Mouse (Mus musculus) Patski (cell line): ENCODE data around the gene Lgals12. TPM values are rescaled to one million over a fixed set of nuclear protein-coding genes. Genes with fewer than 3 reads are reported as not detected.

Experiments used
- ATAC-seq: fragments of 100-300 bp; one replicate; pipeline ENCODE4 v1.8.0; 2021
- CTCF ChIA-PET: fragments of 350-600 bp; sonication (Branson Sonifier 250); formaldehyde crosslinking; loops from one replicate; lab custom pipeline; 2022; ENCODE audit warnings: inconsistent platforms; lab: Charles Lee
- POLR2A ChIA-PET: fragments of 350-600 bp; sonication (Branson Sonifier 250); formaldehyde crosslinking; loops from one replicate; lab custom pipeline; 2022; ENCODE audit warnings: antibody characterized with exemption, inconsistent platforms; lab: Charles Lee
- DNase-seq: peaks from one replicate; pipeline ENCODE4 v3.0.0-alpha.2; 2011; ENCODE audit warnings: low read depth, low spot score
- H3K27me3 ChIP-seq: fragments of 371-371 bp; one replicate; pipeline ENCODE4 v1.5.1; 2021
- CTCF ChIP-seq: fragments of 100-300 bp; IDR thresholded peaks from one replicate; pipeline ENCODE4 v1.5.1; 2021
- in situ Hi-C: fragments of 300-500 bp; cut with MboI; formaldehyde crosslinking; loops from 3 replicates; pipeline ENCODE4 v1.11.1; 2018; ENCODE audit warnings: low pct_unique_long_range_greater_than_20kb, mixed read lengths
- polyA plus RNA-seq: library from polyadenylated mRNA; unstranded; gene quantifications from one replicate; pipeline ENCODE4 v1.2.3, GENCODE M21; 2021

Gene Lgals12
- polyA plus RNA-seq, 1 experiment from 2014 or later, result not detected

GRCm38 (mm10) chr19:7562601-7563129 lies 44.3 kb downstream of the Lgals12 start:
- no peak for DNase-seq
- H3K27me3 ChIP-seq, result no peaks in the 10 kb centered on the region
- CTCF ChIA-PET, result interaction anchor here (2.2 kb wide), 1 partner anchor 14 kb away, joined by 7 read pairs; no protein-coding TSS in a partner anchor
- ATAC-seq, result no peak
- POLR2A ChIA-PET, result no interaction called here
- TF ChIP-seq CTCF, result no peak
- in situ Hi-C loops, result no loop called here

- POLR2A ChIA-PET, result no interaction called here
- in situ Hi-C loops, result no loop called here
- ATAC-seq, result no peak
- CTCF ChIA-PET, result interaction anchor here (1.5 to 2.2 kb wide), 2 partner anchors 13 to 56 kb away, joined by 3 to 7 read pairs; no protein-coding TSS in a partner anchor
- TF ChIP-seq CTCF, result no peak
- no peak for DNase-seq
- no peaks in the 10 kb centered on the region for H3K27me3 ChIP-seq
Observed at GRCm38 (mm10) chr19:7561456-7561855, 45.5 kb downstream of the Lgals12 start.

- in situ Hi-C loops, result no loop called here
- TF ChIP-seq CTCF, result no peak
- POLR2A ChIA-PET, result no interaction called here
- no peak for ATAC-seq
- CTCF ChIA-PET, result no interaction called here
- H3K27me3 ChIP-seq, result no peaks in the 10 kb centered on the region
- no peak for DNase-seq
Observed at GRCm38 (mm10) chr19:7559986-7560385, 47.0 kb downstream of the Lgals12 start.

- ATAC-seq (no peak), DNase-seq (no peak)
- POLR2A ChIA-PET, result no interaction called here
- CTCF ChIA-PET, result interaction anchor here (0.8 to 3.4 kb wide), 4 partner anchors 11 to 43 kb away, joined by 3 to 10 read pairs (median 3); no protein-coding TSS in a partner anchor
- no peaks in the 10 kb centered on the region for H3K27me3 ChIP-seq
- no peak for TF ChIP-seq CTCF
- in situ Hi-C loops, result no loop called here
Observed at GRCm38 (mm10) chr19:7558675-7559074, 48.3 kb downstream of the Lgals12 start.

- H3K27me3 ChIP-seq, result no peaks in the 10 kb centered on the region
- no peak for DNase-seq
- CTCF ChIA-PET, result interaction anchor here (0.6 to 3.4 kb wide), 5 partner anchors 10 to 43 kb away, joined by 3 to 10 read pairs (median 3); no protein-coding TSS in a partner anchor
- POLR2A ChIA-PET, result interaction anchor here (1.4 to 1.5 kb wide), 2 partner anchors 11 to 32 kb away, joined by 3 to 4 read pairs; no protein-coding TSS in a partner anchor
- in situ Hi-C loops, result no loop called here
- ATAC-seq, result no peak
- no peak for TF ChIP-seq CTCF
Observed at GRCm38 (mm10) chr19:7557844-7558243, 49.1 kb downstream of the Lgals12 start.

GRCm38 (mm10) chr19:7557328-7557822 lies 49.6 kb downstream of the Lgals12 start, which contains the start of gene Pla2g16:
Gene Pla2g16 (plus strand): TSS chr19:7557459.
- in situ Hi-C loops, result no loop called here
- no peaks in the 10 kb centered on the region for H3K27me3 ChIP-seq
- CTCF ChIA-PET, result interaction anchor here (0.6 to 3.4 kb wide), 3 partner anchors 12 to 38 kb away, joined by 3 to 10 read pairs (median 3); no protein-coding TSS in a partner anchor
- peak; percentile 98 for ATAC-seq
- TF ChIP-seq CTCF, result no peak
- POLR2A ChIA-PET, result interaction anchor here (1.4 to 1.5 kb wide), 2 partner anchors 12 to 33 kb away, joined by 3 to 4 read pairs; no protein-coding TSS in a partner anchor
- no peak for DNase-seq

GRCm38 (mm10) chr19:7556641-7557040 lies 50.4 kb downstream of the Lgals12 start:
- in situ Hi-C loops, result no loop called here

GRCm38 (mm10) chr19:7554881-7555280 lies 52.1 kb downstream of the Lgals12 start:
- ATAC-seq (no peak), DNase-seq (no peak)
- H3K27me3 ChIP-seq, result no peaks in the 10 kb centered on the region
- TF ChIP-seq CTCF, result no peak
- in situ Hi-C loops, result no loop called here
- ChIA-PET CTCF (interaction anchor here (1.0 kb wide), 1 partner anchor 14 kb away, joined by 3 read pairs; no protein-coding TSS in a partner anchor), POLR2A (no interaction called here)

More at GRCm38 (mm10) chr19:7556641-7557040, 50.4 kb downstream of the Lgals12 start:
- CTCF ChIA-PET, result interaction anchor here (0.7 to 3.4 kb wide), 4 partner anchors 9 to 39 kb away, joined by 3 to 10 read pairs (median 3); no protein-coding TSS in a partner anchor
- no peak for TF ChIP-seq CTCF
- DNase-seq (no peak), ATAC-seq (no peak)
- H3K27me3 ChIP-seq, result no peaks in the 10 kb centered on the region
- POLR2A ChIA-PET, result interaction anchor here (1.4 kb wide), 1 partner anchor 12 kb away, joined by 3 read pairs; no protein-coding TSS in a partner anchor

GRCm38 (mm10) chr19:7553441-7553840 lies 53.6 kb downstream of the Lgals12 start:
- POLR2A ChIA-PET, result no interaction called here

GRCm38 (mm10) chr19:7552301-7552673 lies 54.7 kb downstream of the Lgals12 start:
- DNase-seq (no peak), ATAC-seq (no peak)
- in situ Hi-C loops, result no loop called here

More at GRCm38 (mm10) chr19:7553441-7553840, 53.6 kb downstream of the Lgals12 start:
- no peaks in the 10 kb centered on the region for H3K27me3 ChIP-seq
- in situ Hi-C loops, result no loop called here
- TF ChIP-seq CTCF, result no peak
- DNase-seq, result no peak
- CTCF ChIA-PET, result interaction anchor here (1.2 kb wide), 1 partner anchor 22 kb away, joined by 4 read pairs; no protein-coding TSS in a partner anchor
- no peak for ATAC-seq

More at GRCm38 (mm10) chr19:7552301-7552673, 54.7 kb downstream of the Lgals12 start:
- TF ChIP-seq CTCF, result no peak
- no peaks in the 10 kb centered on the region for H3K27me3 ChIP-seq
- CTCF ChIA-PET, result no interaction called here
- POLR2A ChIA-PET, result no interaction called here
